ENCODE assay signal across 7 mouse cellular contexts in genomic region chr9:46328572-46329249, GRCm38 (mm10). TPM values are rescaled to one million over a fixed set of nuclear protein-coding genes. Genes with fewer than 3 reads are reported as not detected.
A peak's percentile ranks its signal among the peaks of the same experiment; 100 is the strongest.
DNase-seq lines count a peak whose midpoint lies in the region; ATAC-seq and TF ChIP-seq lines count a peak whose summit lies in the region.

No protein-coding gene starts in this region.

- 8% methylated on average over 30 of the region's 30 CpGs for WGBS in liver, embryonic 15.5 days (ENCODE audit: insufficient replicate concordance)

- peak overlapping the region; percentile 63 for H3K4me2 ChIP-seq in liver, embryonic 15.5 days

- DNase-seq in testis, postnatal 10 days (ENCODE audit: low spot score), result no peak
- peak; percentile 93 for DNase-seq in cerebellum, adult 9-11 months
- DNase-seq in kidney, postnatal 10 days, result peak; percentile 54
- peak; percentile 63 for DNase-seq in right cerebral cortex, postnatal 14 days

- TF ChIP-seq POLR2A in testis, adult 2 months (IDR thresholded peaks at IDR 0.05; ENCODE audit: control insufficient read depth, low read depth, low read length), result peak; percentile 50; the same call in 1 of the 2 replicates

- no peaks in the 10 kb centered on the region for H3K36me3 ChIP-seq in testis, adult 2 months (ENCODE audit: control insufficient read depth, insufficient read depth, low read length)
- no peaks in the 10 kb centered on the region for H3K36me3 ChIP-seq in liver, embryonic 15.5 days (replicated peaks)

- ATAC-seq in frontal cortex, adult (ENCODE audit: low TSS enrichment), result peak; percentile 81
- no peak for ATAC-seq in liver, embryonic 15.5 days (ENCODE audit: insufficient read depth)

- H3K4me3 ChIP-seq in testis, adult 2 months (ENCODE audit: control insufficient read depth, low read depth, low read length), result peak overlapping the region; percentile 96
- H3K4me3 ChIP-seq in liver, embryonic 15.5 days (replicated peaks), result peak overlapping the region; percentile 38

- H3K4me1 ChIP-seq in testis, adult 2 months (ENCODE audit: control insufficient read depth, insufficient read depth, low read length), result peaks cover 17% of the 10 kb centered on the region
- H3K4me1 ChIP-seq in liver, embryonic 15.5 days (replicated peaks), result peaks cover 13% of the 10 kb centered on the region

- peak overlapping the region; percentile 76 for H3K27ac ChIP-seq in testis, adult 2 months (ENCODE audit: control insufficient read depth, insufficient read depth, low read depth, low read length)
- H3K27ac ChIP-seq in liver, embryonic 15.5 days (replicated peaks), result no peak overlapping the region

- H3K27me3 ChIP-seq in testis, adult 2 months (ENCODE audit: control insufficient read depth, insufficient read depth, low read length), result peaks cover 3% of the 10 kb centered on the region
- H3K27me3 ChIP-seq in liver, embryonic 15.5 days, result peaks cover 48% of the 10 kb centered on the region

- H3K9me3 ChIP-seq in liver, embryonic 15.5 days (replicated peaks), result no peaks in the 10 kb centered on the region

- TF ChIP-seq CTCF in testis, adult 2 months (IDR thresholded peaks at IDR 0.05; ENCODE audit: control insufficient read depth, insufficient read depth, insufficient replicate concordance, low read depth, low read length), result no peak

- H3K9ac ChIP-seq in liver, embryonic 15.5 days, result no peak overlapping the region

RNA-seq across cellular contexts. Expression of gene 4931429L15Rik, which starts 8.9 kb away (rescaled TPM):
- 180 and 193 TPM in 2 replicates for polyA plus RNA-seq in testis, adult 2 months (2012; rRNA removed)
- polyA plus RNA-seq in liver, embryonic 15.5 days (2015; fragmentation: Nextera tagmentation; extraction: Ambion mirVana), result not detected in 2 replicates

RNA-seq across cellular contexts. Expression of gene Bud13, which starts 45.9 kb away (rescaled TPM):
- polyA plus RNA-seq in testis, adult 2 months (2012; rRNA removed), result 5.8 and 6.2 TPM in 2 replicates
- 6.6 and 6.8 TPM in 2 replicates for polyA plus RNA-seq in liver, embryonic 15.5 days (2015; fragmentation: Nextera tagmentation; extraction: Ambion mirVana)

RNA-seq across cellular contexts. Expression of gene Zpr1, which starts 55.8 kb away (rescaled TPM):
- polyA plus RNA-seq in testis, adult 2 months (2012; rRNA removed), result 46.5 and 52.2 TPM in 2 replicates
- polyA plus RNA-seq in liver, embryonic 15.5 days (2015; fragmentation: Nextera tagmentation; extraction: Ambion mirVana), result 23.4 and 27.4 TPM in 2 replicates

Comparison
In these comparisons a context has a peak if more than half of its experiments do, and no peak if none do; other contexts are left out.
1. RNA of gene 4931429L15Rik, which starts 8.9 kb away (polyA plus RNA-seq): 180 to 193 TPM in testis, adult 2 months; not detected in liver, embryonic 15.5 days; every median in the first group is over 100 times any median in the second.